Mouse (Mus musculus): ENCODE results near the gene Tmed8. TPM values are rescaled to one million over a fixed set of nuclear protein-coding genes. Genes with fewer than 3 reads are reported as not detected.

Tmed8 gene
- 0.95 and 1.4 TPM in 2 replicates for polyA plus RNA-seq (2015; fragmentation: Nextera tagmentation; extraction: Ambion mirVana)

GRCm38 (mm10) chr12:87199973-87200586 lies at the start of gene Tmed8:
Gene Tmed8, minus strand, starts transcription at chr12:87200454.
- under 1% methylated on average over 67 of the region's 70 CpGs for WGBS
- H3K4me3 ChIP-seq (ENCODE audit: low read length): peak within 1 kb of the TSS; percentile 91
- H3K27ac ChIP-seq (ENCODE audit: low read length): peak within 1 kb of the TSS; percentile 37; the same call in 1 of the 2 replicates
- H3K36me3 ChIP-seq (ENCODE audit: control insufficient read depth, insufficient read depth, low read length): no peaks in the 10 kb centered on the region
- peak; percentile 95 for ATAC-seq
- no peaks in the 10 kb centered on the region for H3K9me3 ChIP-seq (ENCODE audit: control insufficient read depth, low read length)
- peaks cover 4% of the 10 kb centered on the region for H3K4me1 ChIP-seq (ENCODE audit: control insufficient read depth, insufficient read depth, low read length)
- H3K27me3 ChIP-seq (replicated peaks; ENCODE audit: control insufficient read depth, insufficient read depth, low read length): no peaks in the 10 kb centered on the region
- peak within 1 kb of the TSS; percentile 90 for H3K4me2 ChIP-seq (ENCODE audit: low read depth, low read length)
- H3K9ac ChIP-seq (ENCODE audit: low read depth, low read length): peak within 1 kb of the TSS; percentile 90

GRCm38 (mm10) chr12:87238632-87239031 lies 38.4 kb upstream of the Tmed8 start, which contains the start of gene Noxred1:
Gene Noxred1, minus strand, starts transcription at chr12:87238732.
- WGBS: 97% methylated on average over 1 of the region's 1 CpGs
- Histone ChIP-seq H3K4me1 (ENCODE audit: control insufficient read depth, insufficient read depth, low read length) (no peaks in the 10 kb centered on the region), H3K27ac (ENCODE audit: low read length) (no peak within 1 kb of the TSS), H3K9ac (ENCODE audit: low read depth, low read length) (no peak within 1 kb of the TSS), H3K9me3 (ENCODE audit: control insufficient read depth, low read length) (no peaks in the 10 kb centered on the region), H3K36me3 (ENCODE audit: control insufficient read depth, insufficient read depth, low read length) (peaks cover 10% of the 10 kb centered on the region), H3K4me2 (ENCODE audit: low read depth, low read length) (no peak within 1 kb of the TSS), H3K27me3 (replicated peaks; ENCODE audit: control insufficient read depth, insufficient read depth, low read length) (no peaks in the 10 kb centered on the region), H3K4me3 (ENCODE audit: low read length) (no peak within 1 kb of the TSS)
- no peak for ATAC-seq

- Histone ChIP-seq H3K36me3 (ENCODE audit: control insufficient read depth, insufficient read depth, low read length) (peaks cover 7% of the 10 kb centered on the region), H3K4me1 (ENCODE audit: control insufficient read depth, insufficient read depth, low read length) (no peaks in the 10 kb centered on the region), H3K27me3 (replicated peaks; ENCODE audit: control insufficient read depth, insufficient read depth, low read length) (no peaks in the 10 kb centered on the region), H3K27ac (ENCODE audit: low read length) (no peak overlapping the region), H3K4me2 (ENCODE audit: low read depth, low read length) (no peak overlapping the region), H3K9ac (ENCODE audit: low read depth, low read length) (no peak overlapping the region), H3K4me3 (ENCODE audit: low read length) (no peak overlapping the region), H3K9me3 (ENCODE audit: control insufficient read depth, low read length) (no peaks in the 10 kb centered on the region)
- 87% methylated on average over 5 of the region's 5 CpGs for whole genome bisulfite sequencing
- no peak for ATAC-seq
Measured at GRCm38 (mm10) chr12:87236882-87237483, 36.7 kb upstream of the Tmed8 start.

- H3K4me3 ChIP-seq (ENCODE audit: low read length): no peak overlapping the region
- no peaks in the 10 kb centered on the region for H3K4me1 ChIP-seq (ENCODE audit: control insufficient read depth, insufficient read depth, low read length)
- no peak overlapping the region for H3K9ac ChIP-seq (ENCODE audit: low read depth, low read length)
- H3K27ac ChIP-seq (ENCODE audit: low read length): no peak overlapping the region
- peak; percentile 52; the same call in 1 of the 2 replicates for ATAC-seq
- no peaks in the 10 kb centered on the region for H3K36me3 ChIP-seq (ENCODE audit: control insufficient read depth, insufficient read depth, low read length)
- H3K27me3 ChIP-seq (replicated peaks; ENCODE audit: control insufficient read depth, insufficient read depth, low read length): no peaks in the 10 kb centered on the region
- H3K4me2 ChIP-seq (ENCODE audit: low read depth, low read length): no peak overlapping the region
- no peaks in the 10 kb centered on the region for H3K9me3 ChIP-seq (ENCODE audit: control insufficient read depth, low read length)
Measured at GRCm38 (mm10) chr12:87230379-87230895, 30.2 kb upstream of the Tmed8 start.

- H3K27me3 ChIP-seq (replicated peaks; ENCODE audit: control insufficient read depth, insufficient read depth, low read length): no peaks in the 10 kb centered on the region
- H3K4me3 ChIP-seq (ENCODE audit: low read length): no peak overlapping the region
- H3K36me3 ChIP-seq (ENCODE audit: control insufficient read depth, insufficient read depth, low read length): no peaks in the 10 kb centered on the region
- no peaks in the 10 kb centered on the region for H3K9me3 ChIP-seq (ENCODE audit: control insufficient read depth, low read length)
- H3K9ac ChIP-seq (ENCODE audit: low read depth, low read length): no peak overlapping the region
- WGBS: 85% methylated on average over 2 of the region's 2 CpGs
- no peaks in the 10 kb centered on the region for H3K4me1 ChIP-seq (ENCODE audit: control insufficient read depth, insufficient read depth, low read length)
- H3K4me2 ChIP-seq (ENCODE audit: low read depth, low read length): no peak overlapping the region
- ATAC-seq: no peak
- no peak overlapping the region for H3K27ac ChIP-seq (ENCODE audit: low read length)
Measured at GRCm38 (mm10) chr12:87229633-87230032, 29.4 kb upstream of the Tmed8 start.

GRCm38 (mm10) chr12:87226801-87227200 lies 26.5 kb upstream of the Tmed8 start:
- Histone ChIP-seq H3K9me3 (ENCODE audit: control insufficient read depth, low read length) (no peaks in the 10 kb centered on the region), H3K27ac (ENCODE audit: low read length) (no peak overlapping the region), H3K9ac (ENCODE audit: low read depth, low read length) (no peak overlapping the region), H3K4me1 (ENCODE audit: control insufficient read depth, insufficient read depth, low read length) (no peaks in the 10 kb centered on the region), H3K27me3 (replicated peaks; ENCODE audit: control insufficient read depth, insufficient read depth, low read length) (no peaks in the 10 kb centered on the region), H3K4me3 (ENCODE audit: low read length) (no peak overlapping the region), H3K36me3 (ENCODE audit: control insufficient read depth, insufficient read depth, low read length) (no peaks in the 10 kb centered on the region), H3K4me2 (ENCODE audit: low read depth, low read length) (no peak overlapping the region)
- 71% methylated on average over 7 of the region's 7 CpGs for WGBS
- no peak for ATAC-seq

GRCm38 (mm10) chr12:87224950-87225349 lies 24.7 kb upstream of the Tmed8 start:
- H3K4me2 ChIP-seq (ENCODE audit: low read depth, low read length): no peak overlapping the region
- H3K9ac ChIP-seq (ENCODE audit: low read depth, low read length): no peak overlapping the region
- no peaks in the 10 kb centered on the region for H3K9me3 ChIP-seq (ENCODE audit: control insufficient read depth, low read length)
- WGBS: 73% methylated on average over 10 of the region's 10 CpGs
- no peak for ATAC-seq
- no peaks in the 10 kb centered on the region for H3K36me3 ChIP-seq (ENCODE audit: control insufficient read depth, insufficient read depth, low read length)
- H3K27ac ChIP-seq (ENCODE audit: low read length): no peak overlapping the region
- H3K4me1 ChIP-seq (ENCODE audit: control insufficient read depth, insufficient read depth, low read length): no peaks in the 10 kb centered on the region
- no peak overlapping the region for H3K4me3 ChIP-seq (ENCODE audit: low read length)
- no peaks in the 10 kb centered on the region for H3K27me3 ChIP-seq (replicated peaks; ENCODE audit: control insufficient read depth, insufficient read depth, low read length)

GRCm38 (mm10) chr12:87219362-87219761 lies 19.1 kb upstream of the Tmed8 start:
- Histone ChIP-seq H3K9ac (ENCODE audit: low read depth, low read length) (no peak overlapping the region), H3K4me1 (ENCODE audit: control insufficient read depth, insufficient read depth, low read length) (no peaks in the 10 kb centered on the region), H3K9me3 (ENCODE audit: control insufficient read depth, low read length) (no peaks in the 10 kb centered on the region), H3K36me3 (ENCODE audit: control insufficient read depth, insufficient read depth, low read length) (no peaks in the 10 kb centered on the region), H3K4me2 (ENCODE audit: low read depth, low read length) (no peak overlapping the region), H3K4me3 (ENCODE audit: low read length) (no peak overlapping the region), H3K27me3 (replicated peaks; ENCODE audit: control insufficient read depth, insufficient read depth, low read length) (no peaks in the 10 kb centered on the region), H3K27ac (ENCODE audit: low read length) (no peak overlapping the region)
- WGBS: 58% methylated on average over 7 of the region's 7 CpGs
- ATAC-seq: no peak

- Histone ChIP-seq H3K9ac (ENCODE audit: low read depth, low read length) (no peak overlapping the region), H3K4me1 (ENCODE audit: control insufficient read depth, insufficient read depth, low read length) (no peaks in the 10 kb centered on the region), H3K27me3 (replicated peaks; ENCODE audit: control insufficient read depth, insufficient read depth, low read length) (no peaks in the 10 kb centered on the region), H3K36me3 (ENCODE audit: control insufficient read depth, insufficient read depth, low read length) (no peaks in the 10 kb centered on the region), H3K4me3 (ENCODE audit: low read length) (no peak overlapping the region), H3K9me3 (ENCODE audit: control insufficient read depth, low read length) (no peaks in the 10 kb centered on the region), H3K27ac (ENCODE audit: low read length) (no peak overlapping the region), H3K4me2 (ENCODE audit: low read depth, low read length) (no peak overlapping the region)
- no peak for ATAC-seq
Measured at GRCm38 (mm10) chr12:87217596-87217995, 17.3 kb upstream of the Tmed8 start.
